Mouse (Mus musculus): ENCODE results near the gene Med31. TPM values are rescaled to one million over a fixed set of nuclear protein-coding genes. Genes with fewer than 3 reads are reported as not detected.
"Not testable (repeated sequence)": the region's sequence is repeated elsewhere in the genome, so short reads cannot be mapped to it uniquely, and the experiment has no call there.

Med31 gene
- total RNA-seq, 1 experiment from 2014 or later = 14.0 TPM

DNA sequence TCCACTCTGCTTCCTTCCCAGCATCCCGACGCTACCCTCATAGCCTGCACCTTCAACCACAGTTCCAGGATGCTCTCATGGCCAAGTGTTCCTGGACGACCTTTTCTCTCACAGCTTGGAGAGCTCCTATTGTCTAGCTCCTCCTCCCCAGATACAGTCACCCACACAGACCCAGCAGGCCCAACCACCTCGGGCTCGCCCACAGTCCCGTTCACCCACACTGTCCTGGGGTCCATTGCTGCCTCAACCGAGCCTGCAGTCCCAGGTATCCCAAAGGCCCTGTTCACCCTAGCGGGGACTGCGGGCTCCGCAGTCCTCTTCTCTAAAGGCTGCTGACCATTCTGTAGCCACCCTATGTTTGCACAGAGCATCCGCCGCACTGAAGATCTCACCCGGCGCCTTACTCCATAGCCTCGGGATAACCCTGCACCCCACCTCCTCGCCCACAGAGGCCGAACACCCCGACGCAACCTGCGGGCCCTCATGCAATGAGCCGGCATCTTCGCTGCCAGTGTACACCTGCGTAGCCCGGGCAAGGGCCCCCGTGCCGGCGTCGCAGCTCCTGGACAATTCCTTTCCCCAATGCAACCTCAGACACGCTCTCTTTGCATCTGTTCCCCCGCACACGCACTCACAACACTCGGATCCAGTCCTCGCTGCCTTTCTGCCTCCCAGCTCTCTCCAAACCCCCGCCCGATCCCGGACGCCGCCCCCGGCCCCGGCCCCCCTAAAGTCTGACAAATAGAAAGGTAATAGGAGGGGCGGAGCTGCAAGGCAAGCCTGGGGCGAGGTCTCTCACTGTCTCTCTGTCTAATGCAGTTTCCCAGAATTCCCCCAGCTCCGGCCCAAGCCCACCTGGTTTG is 8.8 kb downstream of the Med31 start, which contains the start of gene Gm43951:
Gm43951 (minus strand) TSS at position 500 of the 863 bp plus-strand sequence.
- peak; percentile 6; the same call in 1 of the 2 replicates for ATAC-seq (replicated peaks; ENCODE audit: insufficient number of reproducible peaks, low FRiP score, low TSS enrichment, poor library complexity, severe bottlenecking)

GRCm38 (mm10) chr11:72205256-72205655 is 10.1 kb downstream of the Med31 start:
- no peak for ATAC-seq (replicated peaks; ENCODE audit: insufficient number of reproducible peaks, low FRiP score, low TSS enrichment, poor library complexity, severe bottlenecking)

- ATAC-seq (replicated peaks; ENCODE audit: insufficient number of reproducible peaks, low FRiP score, low TSS enrichment, poor library complexity, severe bottlenecking) = no peak
These were observed 12.0 kb downstream of the Med31 start for GRCm38 (mm10) chr11:72203440-72203839.

DNA sequence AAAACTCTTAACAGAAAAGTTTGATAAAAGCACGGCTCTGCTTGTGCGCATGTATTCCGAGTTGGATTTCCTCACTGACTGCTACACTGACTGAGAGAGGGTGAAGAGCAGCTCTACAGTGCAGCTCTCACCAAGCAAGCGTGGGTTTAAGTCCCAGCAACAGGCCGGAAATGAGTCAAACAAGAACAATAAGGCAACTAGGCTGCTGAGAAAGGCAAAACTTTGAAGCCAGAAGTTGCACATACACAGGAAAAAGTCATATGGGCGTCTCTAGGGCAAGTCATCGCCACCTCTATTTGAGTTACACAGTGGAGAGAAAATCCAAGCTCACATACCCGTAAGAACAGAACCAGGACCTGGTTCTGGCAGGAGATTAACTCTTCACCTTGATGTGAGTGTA is 18.9 kb downstream of the Med31 start:
- ATAC-seq (replicated peaks; ENCODE audit: insufficient number of reproducible peaks, low FRiP score, low TSS enrichment, poor library complexity, severe bottlenecking) = no peak

- no peak for ATAC-seq (replicated peaks; ENCODE audit: insufficient number of reproducible peaks, low FRiP score, low TSS enrichment, poor library complexity, severe bottlenecking)
These were observed 21.1 kb downstream of the Med31 start for GRCm38 (mm10) chr11:72194259-72194658.

DNA sequence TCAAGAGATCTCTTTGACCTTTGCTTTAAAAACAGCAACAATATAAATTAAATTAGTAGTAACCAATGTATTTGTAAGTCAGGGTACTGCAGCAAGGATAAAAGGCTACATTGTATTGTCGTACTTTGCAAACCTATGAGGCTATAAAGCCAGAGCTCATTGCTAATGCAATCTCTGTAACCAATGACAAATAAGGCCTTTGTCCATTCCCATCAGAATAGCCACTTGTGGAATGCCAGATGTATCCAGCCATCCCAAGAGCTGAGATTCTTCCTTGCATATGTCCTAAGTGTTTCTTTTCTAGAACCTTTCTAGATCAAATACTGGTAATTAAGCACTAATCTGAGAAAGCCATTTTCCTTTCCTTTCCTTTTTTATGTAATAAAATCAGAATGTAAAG is 24.5 kb downstream of the Med31 start:
- no peak for ATAC-seq (replicated peaks; ENCODE audit: insufficient number of reproducible peaks, low FRiP score, low TSS enrichment, poor library complexity, severe bottlenecking)

- ATAC-seq (replicated peaks; ENCODE audit: insufficient number of reproducible peaks, low FRiP score, low TSS enrichment, poor library complexity, severe bottlenecking) = no peak
These were observed 31.1 kb downstream of the Med31 start for GRCm38 (mm10) chr11:72184252-72184651.

GRCm38 (mm10) chr11:72181136-72181535 is 34.3 kb downstream of the Med31 start:
- ATAC-seq (replicated peaks; ENCODE audit: insufficient number of reproducible peaks, low FRiP score, low TSS enrichment, poor library complexity, severe bottlenecking) = no peak

GRCm38 (mm10) chr11:72180556-72180955 is 34.8 kb downstream of the Med31 start:
- ATAC-seq (replicated peaks; ENCODE audit: insufficient number of reproducible peaks, low FRiP score, low TSS enrichment, poor library complexity, severe bottlenecking) = no peak

DNA sequence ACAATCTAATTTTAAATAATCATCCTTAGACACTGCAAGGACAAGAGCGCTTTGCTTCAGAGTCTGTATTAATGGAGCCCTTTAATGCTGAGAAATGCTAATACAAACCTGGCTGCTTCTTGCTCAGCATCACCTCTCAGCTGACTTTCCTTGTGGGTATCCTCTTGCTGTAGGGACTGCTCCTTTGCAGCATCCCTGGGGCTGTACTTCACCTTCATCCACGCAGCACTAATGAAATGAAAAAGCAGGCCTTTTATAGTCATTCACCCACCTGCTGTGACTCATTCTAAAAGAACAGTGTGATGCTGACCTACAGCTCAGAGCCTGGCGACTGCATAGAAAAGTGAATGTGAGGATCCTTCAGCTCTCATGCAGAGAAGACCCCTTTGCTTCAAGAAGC is 38.8 kb downstream of the Med31 start:
- ATAC-seq (replicated peaks; ENCODE audit: insufficient number of reproducible peaks, low FRiP score, low TSS enrichment, poor library complexity, severe bottlenecking) = no peak

DNA sequence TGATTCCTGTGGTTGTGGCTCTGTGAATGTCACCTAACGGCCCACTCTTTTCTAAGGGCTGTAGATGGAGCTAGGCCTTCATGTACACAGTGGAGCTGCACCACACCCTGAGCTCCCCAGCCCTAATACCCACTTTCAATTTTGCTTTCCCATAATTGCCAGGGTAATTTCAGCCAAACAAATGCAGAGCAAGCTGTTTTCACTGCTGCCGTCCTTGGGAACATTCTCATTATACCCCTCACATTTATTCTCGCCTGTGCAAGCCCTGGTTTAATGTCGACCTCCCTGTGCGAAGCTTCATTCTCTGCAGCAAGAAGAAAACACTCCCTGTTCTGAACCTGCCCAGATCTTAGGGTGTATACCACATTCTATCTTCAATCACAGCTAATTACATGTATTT is 39.4 kb downstream of the Med31 start:
- ATAC-seq (replicated peaks; ENCODE audit: insufficient number of reproducible peaks, low FRiP score, low TSS enrichment, poor library complexity, severe bottlenecking) = no peak

DNA sequence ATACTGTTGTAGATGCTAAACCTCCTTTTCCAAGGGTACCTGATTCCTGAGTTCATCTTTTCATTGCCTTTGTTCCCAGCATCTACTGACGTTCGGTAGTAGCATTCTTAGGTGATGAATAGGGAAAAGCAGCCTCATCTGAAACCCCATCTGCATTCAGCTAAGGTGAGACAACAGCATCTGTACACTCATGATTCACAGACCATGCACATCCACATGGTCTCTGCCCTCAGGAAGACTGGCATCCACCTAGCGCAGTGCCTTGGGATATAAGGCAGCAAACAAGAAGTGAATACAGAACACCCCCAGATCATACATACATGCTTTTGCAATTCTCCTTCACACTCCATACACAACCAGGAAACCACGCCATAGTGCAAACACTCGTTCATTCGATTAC is 40.7 kb downstream of the Med31 start:
- no peak for ATAC-seq (replicated peaks; ENCODE audit: insufficient number of reproducible peaks, low FRiP score, low TSS enrichment, poor library complexity, severe bottlenecking)

DNA sequence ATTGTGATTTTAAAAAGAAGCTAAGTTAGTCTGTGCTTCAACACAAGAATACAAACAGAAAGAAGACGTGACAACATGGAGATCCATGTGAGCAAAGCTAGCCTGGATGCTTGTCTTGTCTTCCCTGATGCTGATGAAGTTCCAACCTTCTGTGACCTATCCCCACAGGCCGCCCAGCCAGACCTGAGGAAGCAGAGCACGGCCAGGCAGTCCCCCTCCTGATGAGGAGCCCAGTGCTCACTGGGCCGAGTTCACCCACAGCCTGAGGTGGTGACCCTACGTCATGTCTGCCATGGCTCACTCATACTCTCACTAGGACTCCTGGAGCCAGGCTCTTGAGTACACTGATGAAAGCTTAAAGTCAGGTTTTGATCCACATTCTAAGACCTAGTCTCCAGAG is 41.9 kb downstream of the Med31 start:
- ATAC-seq (replicated peaks; ENCODE audit: insufficient number of reproducible peaks, low FRiP score, low TSS enrichment, poor library complexity, severe bottlenecking) = no peak

DNA sequence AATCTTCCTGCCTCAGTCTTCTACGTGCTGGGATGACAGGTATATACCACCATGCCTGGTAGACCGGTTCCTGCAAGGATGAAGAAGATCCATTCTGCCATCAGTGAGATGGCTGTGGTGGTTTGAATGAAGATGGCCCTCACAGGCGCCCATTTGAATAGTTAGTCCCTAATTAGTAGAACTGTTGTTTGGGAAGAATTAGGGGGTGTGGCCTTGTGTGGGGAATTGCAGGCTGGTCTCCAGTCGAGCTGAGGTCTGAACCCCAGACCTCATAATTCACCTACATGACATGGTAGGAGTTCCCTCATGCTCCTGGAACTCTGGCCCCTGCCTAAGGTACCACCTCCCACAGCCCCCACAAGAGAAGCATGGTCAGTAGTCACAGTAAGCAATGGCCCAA is 43.5 kb downstream of the Med31 start:
- not testable (repeated sequence) for ATAC-seq (replicated peaks; ENCODE audit: insufficient number of reproducible peaks, low FRiP score, low TSS enrichment, poor library complexity, severe bottlenecking)

DNA sequence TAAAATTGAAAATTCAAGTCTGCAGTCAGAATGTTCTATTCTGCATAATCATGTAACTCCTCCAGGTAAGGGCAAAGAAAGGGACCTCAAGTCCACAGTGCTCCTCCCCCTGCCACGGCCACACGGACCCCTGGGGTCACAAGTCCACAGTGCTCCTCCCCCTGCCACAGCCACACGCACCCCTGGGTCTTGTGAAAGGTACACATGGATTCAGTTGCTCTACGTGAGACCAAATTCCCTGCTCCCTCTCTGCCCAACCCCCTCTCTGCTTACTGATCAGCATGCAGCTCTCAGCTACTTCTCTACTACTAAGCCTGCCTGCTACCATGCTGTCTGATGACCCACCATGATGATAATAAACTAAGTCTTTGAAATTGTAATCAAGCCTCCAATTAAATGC is 45.5 kb downstream of the Med31 start:
- no peak for ATAC-seq (replicated peaks; ENCODE audit: insufficient number of reproducible peaks, low FRiP score, low TSS enrichment, poor library complexity, severe bottlenecking)

- no peak for ATAC-seq (replicated peaks; ENCODE audit: insufficient number of reproducible peaks, low FRiP score, low TSS enrichment, poor library complexity, severe bottlenecking)
These were observed 52.2 kb downstream of the Med31 start for GRCm38 (mm10) chr11:72163198-72163597.

Other genes with a start within 250 kb of the Med31 start
- gene Aipl1, start 178.1 kb downstream of the Med31 start, total RNA-seq (2017) = 0.67 TPM in 1 of 3 replicates, not detected in the others
- not detected in 3 replicates for gene Pimreg, start 173.6 kb downstream of the Med31 start, total RNA-seq (2017)
- not detected in 3 replicates for gene Pitpnm3, start 79.8 kb downstream of the Med31 start, total RNA-seq (2017)
- 1.2 TPM in 1 of 3 replicates, not detected in the others for gene Gm43951, start 8.8 kb downstream of the Med31 start, total RNA-seq (2017)
- 4.9 to 25.7 TPM (median 23.6 TPM) in 3 replicates for gene 4933427D14Rik, start 8.1 kb downstream of the Med31 start, total RNA-seq (2017)
- gene Txndc17, start 8.0 kb downstream of the Med31 start, total RNA-seq (2017) = 31.1 to 49.7 TPM (median 37.8 TPM) in 3 replicates
- not detected in 3 replicates for gene Slc13a5, start 51.6 kb upstream of the Med31 start, total RNA-seq (2017)
- gene Xaf1, start 86.0 kb upstream of the Med31 start, total RNA-seq (2017) = 21.7 to 46.0 TPM (median 28.6 TPM) in 3 replicates
- 0.29 to 0.57 TPM in 2 of 3 replicates, not detected in the other for gene Fbxo39, start 98.9 kb upstream of the Med31 start, total RNA-seq (2017)
- gene Tekt1, start 146.8 kb upstream of the Med31 start, total RNA-seq (2017) = not detected in 3 replicates
- not detected in 3 replicates for gene Smtnl2, start 196.1 kb upstream of the Med31 start, total RNA-seq (2017)
- gene Ggt6, start 219.9 kb upstream of the Med31 start, total RNA-seq (2017) = not detected in 3 replicates
- 37.5 to 39.9 TPM (median 37.7 TPM) in 3 replicates for gene Mybbp1a, start 225.8 kb upstream of the Med31 start, total RNA-seq (2017)

All from monocyte, adult 5-6 weeks (primary cell).